Mouse (Mus musculus): ENCODE results near the gene Gnptg. TPM values are rescaled to one million over a fixed set of nuclear protein-coding genes. Genes with fewer than 3 reads are reported as not detected.
A peak's percentile ranks its signal among the peaks of the same experiment; 100 is the strongest.

Gene Gnptg
- polyA plus RNA-seq, 1 experiment from 2014 or later = 42.7 TPM

GRCm38 (mm10) chr17:25219492-25220295, 20.2 kb downstream of the Gnptg start:
- no peak overlapping the region for H3K4me3 ChIP-seq (replicated peaks)
- H3K27me3 ChIP-seq = no peaks in the 10 kb centered on the region
- no peak overlapping the region for H3K9ac ChIP-seq
- ATAC-seq (ENCODE audit: insufficient number of reproducible peaks, low FRiP score, low TSS enrichment, low read depth) = no peak
- H3K27ac ChIP-seq (replicated peaks) = no peak overlapping the region
- H3K4me2 ChIP-seq (replicated peaks) = no peak overlapping the region
- peaks cover 54% of the 10 kb centered on the region for H3K36me3 ChIP-seq
- H3K4me1 ChIP-seq = peaks cover 20% of the 10 kb centered on the region
- no peaks in the 10 kb centered on the region for H3K9me3 ChIP-seq (replicated peaks)
- WGBS = 88% methylated on average over 15 of the region's 15 CpGs

- Histone ChIP-seq H3K36me3 (peaks cover 60% of the 10 kb centered on the region), H3K4me3 (replicated peaks) (no peak overlapping the region), H3K9ac (no peak overlapping the region), H3K27me3 (no peaks in the 10 kb centered on the region), H3K4me1 (peaks cover 20% of the 10 kb centered on the region), H3K4me2 (replicated peaks) (no peak overlapping the region), H3K27ac (replicated peaks) (no peak overlapping the region), H3K9me3 (replicated peaks) (no peaks in the 10 kb centered on the region)
- WGBS = 88% methylated on average over 9 of the region's 9 CpGs
- ATAC-seq (ENCODE audit: insufficient number of reproducible peaks, low FRiP score, low TSS enrichment, low read depth) = no peak
These were observed 21.0 kb downstream of the Gnptg start for GRCm38 (mm10) chr17:25218967-25219366.

GRCm38 (mm10) chr17:25215431-25215830, 24.5 kb downstream of the Gnptg start:
- ATAC-seq (ENCODE audit: insufficient number of reproducible peaks, low FRiP score, low TSS enrichment, low read depth) = no peak
- 79% methylated on average over 3 of the region's 3 CpGs for WGBS
- H3K4me1 ChIP-seq = no peaks in the 10 kb centered on the region
- H3K9ac ChIP-seq = no peak overlapping the region
- H3K4me2 ChIP-seq (replicated peaks) = no peak overlapping the region
- H3K9me3 ChIP-seq (replicated peaks) = no peaks in the 10 kb centered on the region
- H3K36me3 ChIP-seq = peaks cover 89% of the 10 kb centered on the region
- H3K27ac ChIP-seq (replicated peaks) = no peak overlapping the region
- no peak overlapping the region for H3K4me3 ChIP-seq (replicated peaks)
- H3K27me3 ChIP-seq = no peaks in the 10 kb centered on the region

- H3K27ac ChIP-seq (replicated peaks) = no peak overlapping the region
- peaks cover 90% of the 10 kb centered on the region for H3K36me3 ChIP-seq
- no peak overlapping the region for H3K4me2 ChIP-seq (replicated peaks)
- H3K9me3 ChIP-seq (replicated peaks) = no peaks in the 10 kb centered on the region
- no peak for ATAC-seq (ENCODE audit: insufficient number of reproducible peaks, low FRiP score, low TSS enrichment, low read depth)
- H3K4me1 ChIP-seq = no peaks in the 10 kb centered on the region
- H3K9ac ChIP-seq = no peak overlapping the region
- no peaks in the 10 kb centered on the region for H3K27me3 ChIP-seq
- no peak overlapping the region for H3K4me3 ChIP-seq (replicated peaks)
- 86% methylated on average over 4 of the region's 4 CpGs for WGBS
These were observed 28.2 kb downstream of the Gnptg start for GRCm38 (mm10) chr17:25211705-25212104.

GRCm38 (mm10) chr17:25210680-25211466, 29.1 kb downstream of the Gnptg start:
- WGBS = 83% methylated on average over 15 of the region's 15 CpGs
- no peaks in the 10 kb centered on the region for H3K4me1 ChIP-seq
- no peak overlapping the region for H3K9ac ChIP-seq
- H3K27me3 ChIP-seq = no peaks in the 10 kb centered on the region
- no peaks in the 10 kb centered on the region for H3K9me3 ChIP-seq (replicated peaks)
- no peak overlapping the region for H3K27ac ChIP-seq (replicated peaks)
- H3K4me3 ChIP-seq (replicated peaks) = no peak overlapping the region
- H3K4me2 ChIP-seq (replicated peaks) = no peak overlapping the region
- ATAC-seq (ENCODE audit: insufficient number of reproducible peaks, low FRiP score, low TSS enrichment, low read depth) = no peak
- peaks cover 88% of the 10 kb centered on the region for H3K36me3 ChIP-seq

GRCm38 (mm10) chr17:25210006-25210405, 29.9 kb downstream of the Gnptg start:
- Histone ChIP-seq H3K9me3 (replicated peaks) (no peaks in the 10 kb centered on the region), H3K4me3 (replicated peaks) (no peak overlapping the region), H3K27me3 (no peaks in the 10 kb centered on the region), H3K27ac (replicated peaks) (no peak overlapping the region), H3K9ac (no peak overlapping the region), H3K4me1 (no peaks in the 10 kb centered on the region), H3K36me3 (peaks cover 88% of the 10 kb centered on the region), H3K4me2 (replicated peaks) (no peak overlapping the region)
- WGBS = 85% methylated on average over 4 of the region's 4 CpGs
- ATAC-seq (ENCODE audit: insufficient number of reproducible peaks, low FRiP score, low TSS enrichment, low read depth) = no peak

- Histone ChIP-seq H3K27ac (replicated peaks) (no peak overlapping the region), H3K9ac (no peak overlapping the region), H3K9me3 (replicated peaks) (no peaks in the 10 kb centered on the region), H3K27me3 (no peaks in the 10 kb centered on the region), H3K36me3 (peaks cover 78% of the 10 kb centered on the region), H3K4me2 (replicated peaks) (no peak overlapping the region), H3K4me1 (no peaks in the 10 kb centered on the region), H3K4me3 (replicated peaks) (no peak overlapping the region)
- WGBS = 87% methylated on average over 4 of the region's 4 CpGs
- ATAC-seq (ENCODE audit: insufficient number of reproducible peaks, low FRiP score, low TSS enrichment, low read depth) = no peak
These were observed 37.5 kb downstream of the Gnptg start for GRCm38 (mm10) chr17:25202401-25202800.

GRCm38 (mm10) chr17:25189091-25189490, 50.8 kb downstream of the Gnptg start:
- no peaks in the 10 kb centered on the region for H3K27me3 ChIP-seq
- 0% methylated on average over 16 of the region's 16 CpGs for WGBS
- peak overlapping the region; percentile 88 for H3K4me3 ChIP-seq (replicated peaks)
- peaks cover 31% of the 10 kb centered on the region for H3K4me1 ChIP-seq
- ATAC-seq (ENCODE audit: insufficient number of reproducible peaks, low FRiP score, low TSS enrichment, low read depth) = no peak
- peaks cover 33% of the 10 kb centered on the region for H3K36me3 ChIP-seq
- peak overlapping the region; percentile 85 for H3K4me2 ChIP-seq (replicated peaks)
- no peak overlapping the region for H3K27ac ChIP-seq (replicated peaks)
- no peaks in the 10 kb centered on the region for H3K9me3 ChIP-seq (replicated peaks)
- H3K9ac ChIP-seq = peak overlapping the region; percentile 78

GRCm38 (mm10) chr17:25188150-25189031, 51.5 kb downstream of the Gnptg start, which contains the start of gene Unkl:
Gene Unkl (plus strand): TSS chr17:25188397.
- peaks cover 26% of the 10 kb centered on the region for H3K36me3 ChIP-seq
- peaks cover 36% of the 10 kb centered on the region for H3K4me1 ChIP-seq
- H3K9ac ChIP-seq = peak within 1 kb of the TSS; percentile 78
- H3K27me3 ChIP-seq = no peaks in the 10 kb centered on the region
- peak within 1 kb of the TSS; percentile 90 for H3K27ac ChIP-seq (replicated peaks)
- peak; percentile 47; the same call in 1 of the 2 replicates for ATAC-seq (ENCODE audit: insufficient number of reproducible peaks, low FRiP score, low TSS enrichment, low read depth)
- peak within 1 kb of the TSS; percentile 85 for H3K4me2 ChIP-seq (replicated peaks)
- H3K4me3 ChIP-seq (replicated peaks) = peak within 1 kb of the TSS; percentile 88
- H3K9me3 ChIP-seq (replicated peaks) = no peaks in the 10 kb centered on the region
- under 1% methylated on average over 90 of the region's 104 CpGs for WGBS

- Histone ChIP-seq H3K4me3 (replicated peaks) (peak overlapping the region; percentile 88), H3K4me1 (peaks cover 38% of the 10 kb centered on the region), H3K9me3 (replicated peaks) (no peaks in the 10 kb centered on the region), H3K4me2 (replicated peaks) (peak overlapping the region; percentile 85), H3K27ac (replicated peaks) (peak overlapping the region; percentile 90), H3K27me3 (no peaks in the 10 kb centered on the region), H3K9ac (peak overlapping the region; percentile 78), H3K36me3 (peaks cover 22% of the 10 kb centered on the region)
- WGBS = 3% methylated on average over 11 of the region's 11 CpGs
- no peak for ATAC-seq (ENCODE audit: insufficient number of reproducible peaks, low FRiP score, low TSS enrichment, low read depth)
These were observed 52.2 kb downstream of the Gnptg start for GRCm38 (mm10) chr17:25187784-25188149.

Data from embryonic facial prominence, embryonic 15.5 days (tissue).